Mouse (Mus musculus): Measurements from ENCODE around the gene Pdxp.
A peak's percentile ranks its signal among the peaks of the same experiment; 100 is the strongest.

The Pdxp gene

DNA sequence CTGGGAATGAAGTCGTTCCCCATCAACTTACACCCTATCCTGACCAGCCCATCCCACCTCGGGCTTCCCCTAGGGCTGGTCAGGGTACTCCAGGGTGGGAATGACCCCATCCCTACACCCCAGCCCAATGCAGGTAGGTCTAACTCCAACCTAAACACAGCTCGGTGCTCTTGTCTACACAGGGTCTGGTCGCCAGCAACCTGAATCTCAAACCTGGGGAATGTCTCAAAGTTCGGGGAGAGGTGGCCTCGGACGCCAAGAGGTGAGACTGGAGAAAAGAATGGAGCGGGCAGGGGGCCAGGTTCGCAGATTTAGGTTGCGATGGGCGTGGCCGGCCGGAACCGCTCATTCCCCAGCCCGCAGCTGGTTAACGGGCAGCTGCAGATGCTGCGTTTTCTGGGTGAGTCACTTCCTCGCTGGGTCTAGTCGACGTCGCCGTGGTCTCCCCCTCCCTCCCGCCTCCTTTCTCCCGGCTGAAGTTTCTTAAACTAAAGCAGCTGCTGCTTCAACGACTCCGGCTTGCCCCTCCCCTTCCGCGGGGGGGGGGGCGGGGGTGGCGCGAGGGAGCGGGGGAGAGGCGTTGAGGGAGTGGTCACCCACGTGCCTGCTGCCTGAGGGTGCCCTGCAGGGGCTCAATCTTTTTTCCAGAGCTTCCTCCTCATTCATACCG is 14.2 kb downstream of the Pdxp start:
- peak; percentile 88 for DNase-seq (ENCODE audit: low spot score)

DNA sequence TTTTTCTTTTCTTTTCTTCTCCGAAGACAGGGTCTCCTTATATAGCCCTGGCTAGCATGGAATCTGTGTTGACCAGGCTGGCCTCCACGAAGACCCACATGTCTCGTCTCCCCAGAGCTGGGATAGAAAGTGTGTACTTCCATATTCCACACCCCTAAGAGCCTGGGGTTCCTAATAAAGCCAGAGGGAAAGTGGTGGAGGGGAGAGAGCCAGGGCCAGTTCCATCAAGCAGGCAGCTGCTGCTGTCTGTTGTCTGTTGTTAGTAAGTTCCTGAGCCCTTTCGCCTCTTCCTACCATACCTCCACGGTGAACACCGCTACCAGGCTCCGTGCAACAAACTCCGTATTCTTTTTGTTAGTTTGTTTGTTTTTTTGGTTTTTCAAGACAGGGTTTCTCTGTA is 14.8 kb downstream of the Pdxp start:
- DNase-seq (ENCODE audit: low spot score) = no peak

DNA sequence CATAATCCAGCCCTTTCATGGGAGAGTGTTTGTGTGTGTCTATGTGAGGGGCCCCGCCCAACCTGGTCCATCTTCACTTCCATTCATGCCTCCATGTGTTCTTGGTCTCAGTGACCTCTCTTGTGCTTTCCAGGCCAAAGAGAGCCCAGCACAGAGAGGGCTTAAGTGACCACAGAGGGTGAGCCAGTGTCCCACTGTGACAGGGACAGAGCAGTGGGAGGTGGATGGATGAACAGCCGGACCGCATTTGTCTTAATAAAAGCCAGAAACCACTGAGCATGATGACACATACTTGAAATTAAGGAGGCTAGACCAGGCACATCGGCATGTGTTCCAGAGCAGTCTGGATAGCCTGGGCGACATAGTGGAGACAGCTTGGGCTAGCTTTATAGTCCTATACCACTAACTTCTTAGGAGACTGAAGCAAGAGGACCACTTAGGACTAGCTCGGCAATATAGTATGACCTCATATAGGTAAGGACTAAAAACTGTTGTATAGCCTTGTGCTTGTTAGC is 16.5 kb downstream of the Pdxp start:
- no peak for DNase-seq (ENCODE audit: low spot score)

DNA sequence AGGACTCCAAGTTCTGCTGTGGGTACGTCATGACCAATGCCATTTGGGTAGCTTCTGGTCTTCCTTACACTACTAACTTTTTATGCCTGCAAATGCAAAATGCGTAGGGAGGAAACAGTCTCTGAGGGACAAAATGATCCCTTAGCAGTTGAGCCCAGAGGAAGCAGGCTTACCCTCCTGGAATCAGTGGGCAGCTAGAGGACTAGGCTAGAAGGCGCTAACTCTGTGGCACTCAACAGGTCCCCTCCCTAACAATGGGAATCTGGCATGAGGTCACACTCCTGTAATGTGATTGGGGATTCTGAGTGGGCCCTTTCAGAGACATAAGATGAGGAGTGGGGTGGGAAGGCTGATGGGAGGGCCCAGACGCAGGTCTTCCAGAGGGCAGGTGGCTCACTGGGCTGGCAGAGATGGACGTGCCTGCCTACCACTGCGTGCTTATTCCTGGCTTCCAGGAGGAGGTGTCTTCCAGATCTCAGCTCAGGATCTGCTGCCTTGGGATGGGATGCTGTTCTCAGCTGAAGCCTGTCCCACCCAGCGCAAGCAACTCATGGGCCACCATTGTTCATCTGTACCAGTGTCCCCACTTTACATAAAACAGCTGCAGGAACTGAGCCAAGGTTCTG is 17.2 kb downstream of the Pdxp start:
- no peak for DNase-seq (ENCODE audit: low spot score)

DNA sequence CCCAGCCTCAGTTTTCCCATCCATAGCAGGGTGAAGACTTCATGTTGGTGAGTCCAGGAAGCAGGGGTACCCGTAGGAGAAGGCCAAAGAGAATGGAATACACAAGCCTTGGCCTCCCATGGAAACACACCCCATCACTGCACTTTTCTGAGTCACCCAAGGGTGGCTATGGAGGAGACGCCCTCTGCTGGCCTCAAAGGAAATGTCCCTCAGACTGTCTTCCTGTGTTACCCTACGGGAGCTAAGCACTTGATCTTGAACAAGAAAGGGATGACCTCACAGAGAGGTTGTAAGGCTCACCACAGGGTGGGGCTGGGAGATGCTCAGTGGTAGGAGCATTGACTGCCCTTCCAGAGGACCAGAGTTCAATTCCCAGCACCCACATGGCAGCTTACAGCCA is 17.9 kb downstream of the Pdxp start:
- DNase-seq (ENCODE audit: low spot score) = peak; percentile 84

DNA sequence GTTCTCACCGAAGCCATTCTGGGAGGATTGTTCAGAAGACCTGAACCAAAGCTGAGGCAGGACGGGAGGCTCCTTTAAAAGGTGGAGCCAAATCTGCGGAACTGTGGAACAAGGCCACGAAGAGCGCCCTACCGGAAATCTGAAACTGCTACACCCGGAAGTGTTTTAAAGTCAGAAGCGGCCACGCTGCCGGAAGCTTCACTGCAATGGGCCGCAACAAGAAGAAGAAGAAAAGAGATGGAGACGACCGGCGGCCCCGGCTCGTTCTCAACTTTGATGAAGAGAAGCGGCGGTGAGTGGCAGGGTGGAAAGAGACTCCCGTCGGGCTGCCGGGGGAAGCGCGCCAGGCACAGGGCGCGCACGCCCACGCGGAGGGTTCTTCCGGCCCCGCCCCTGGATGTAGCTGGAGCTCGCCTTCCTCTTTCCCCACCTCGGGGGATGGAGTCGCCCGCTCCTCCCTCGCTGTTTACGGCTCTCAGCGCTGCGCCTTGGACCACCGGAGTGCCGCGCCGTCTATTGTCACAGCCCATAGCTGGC is 21.1 kb downstream of the Pdxp start, which contains the start of gene Nol12:
TSS of gene Nol12 (plus strand) at position 150 of the 537 bp plus-strand sequence.
- peak; percentile 85 for DNase-seq (ENCODE audit: low spot score)

DNA sequence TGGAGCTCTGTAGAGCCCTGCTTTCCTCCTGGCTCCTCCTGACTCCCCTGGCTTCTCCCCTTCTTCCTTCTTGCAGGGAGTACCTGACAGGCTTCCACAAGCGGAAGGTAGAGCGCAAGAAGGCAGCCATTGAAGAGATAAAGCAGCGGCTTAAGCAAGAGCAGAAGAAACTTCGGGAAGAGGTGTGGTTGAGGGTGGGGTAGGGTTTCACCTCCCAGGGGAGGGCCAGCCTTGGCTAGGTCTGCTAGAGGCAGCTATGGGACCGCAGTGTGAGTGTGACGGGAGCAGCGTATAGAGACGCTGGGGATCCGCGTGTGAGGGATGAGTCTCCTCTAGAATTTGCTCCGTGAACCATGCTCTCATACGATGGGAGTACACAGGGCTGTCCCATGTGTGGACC is 22.7 kb downstream of the Pdxp start:
- no peak for DNase-seq (ENCODE audit: low spot score)

DNA sequence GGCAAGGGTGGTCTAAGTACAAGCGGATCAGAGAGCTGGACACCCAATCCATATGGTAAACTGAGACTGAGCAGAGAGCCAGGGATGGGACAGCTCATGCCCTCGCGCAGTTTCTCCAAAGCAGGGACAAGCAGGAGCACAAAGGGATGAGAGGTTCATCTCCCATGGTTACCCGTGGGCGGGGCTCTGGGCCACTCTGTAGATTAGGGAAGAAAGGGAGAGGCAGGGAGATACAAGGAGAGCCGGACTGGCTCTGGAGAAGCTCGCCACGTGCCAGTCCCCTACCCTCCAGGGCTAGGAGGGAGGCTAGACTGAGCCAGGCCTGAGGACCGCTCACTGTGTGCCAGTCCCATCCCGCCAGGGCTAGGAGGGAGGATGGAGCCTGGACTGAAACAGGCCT is 23.6 kb downstream of the Pdxp start:
- no peak for DNase-seq (ENCODE audit: low spot score)

DNA sequence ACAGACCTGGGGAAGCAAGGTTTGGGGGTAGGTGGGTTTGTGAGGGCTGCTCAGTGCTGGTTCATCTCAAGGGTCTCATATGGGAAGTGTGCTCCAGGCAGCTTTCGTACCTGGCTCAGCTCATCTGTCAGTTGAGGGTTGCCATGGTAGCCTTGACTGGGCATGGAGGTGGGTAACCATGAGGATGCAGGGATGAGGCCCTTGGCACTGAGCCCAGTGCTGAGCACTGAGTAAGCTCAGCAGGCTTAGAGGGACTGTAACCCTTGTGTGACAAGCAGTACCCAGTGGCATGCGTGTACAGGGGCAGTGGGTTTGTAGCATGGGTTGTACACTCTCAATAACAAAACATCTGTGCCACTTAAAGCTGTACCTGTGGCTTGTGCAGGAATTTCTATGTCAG is 24.2 kb downstream of the Pdxp start:
- DNase-seq (ENCODE audit: low spot score) = no peak

DNA sequence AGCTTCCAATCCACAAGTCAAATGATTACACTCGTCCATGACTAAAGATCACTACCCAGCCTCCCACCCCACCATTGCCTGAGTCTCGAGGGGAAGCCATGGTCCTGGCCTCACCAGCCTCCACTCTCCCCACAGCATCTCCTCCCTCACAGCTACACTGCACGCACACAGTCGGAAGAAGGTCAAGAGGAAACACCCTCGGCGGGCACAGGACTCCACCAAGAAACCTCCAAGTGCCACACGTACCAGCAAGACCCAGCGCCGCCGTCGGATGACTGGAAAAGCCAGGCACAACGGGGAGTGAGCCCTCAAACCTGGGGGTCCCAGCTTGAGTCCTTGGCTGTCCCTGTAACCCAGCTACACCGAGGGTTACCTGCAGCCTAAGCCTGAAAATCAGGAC is 26.6 kb downstream of the Pdxp start:
- no peak for DNase-seq (ENCODE audit: low spot score)

DNA sequence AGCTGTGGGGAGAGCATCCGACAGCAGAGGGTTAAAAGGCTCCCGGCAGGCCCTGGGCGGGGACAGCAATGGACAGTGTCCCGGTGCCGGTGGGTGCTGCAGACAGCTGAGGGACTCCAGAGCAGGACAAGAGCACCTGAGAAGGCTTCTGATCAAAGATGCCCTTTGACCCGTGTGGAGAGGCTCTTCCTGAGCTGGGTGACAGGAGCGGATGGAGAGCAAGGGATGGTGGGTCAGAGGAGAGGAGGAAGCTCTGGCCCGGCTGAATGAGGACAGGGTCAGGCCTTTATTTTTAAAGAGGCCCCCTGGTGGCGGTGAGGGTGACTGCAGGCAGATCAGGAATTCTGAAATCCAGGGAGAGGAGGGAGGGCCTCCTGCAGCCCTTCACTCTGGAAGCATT is 28.9 kb downstream of the Pdxp start:
- peak; percentile 43 for DNase-seq (ENCODE audit: low spot score)

DNA sequence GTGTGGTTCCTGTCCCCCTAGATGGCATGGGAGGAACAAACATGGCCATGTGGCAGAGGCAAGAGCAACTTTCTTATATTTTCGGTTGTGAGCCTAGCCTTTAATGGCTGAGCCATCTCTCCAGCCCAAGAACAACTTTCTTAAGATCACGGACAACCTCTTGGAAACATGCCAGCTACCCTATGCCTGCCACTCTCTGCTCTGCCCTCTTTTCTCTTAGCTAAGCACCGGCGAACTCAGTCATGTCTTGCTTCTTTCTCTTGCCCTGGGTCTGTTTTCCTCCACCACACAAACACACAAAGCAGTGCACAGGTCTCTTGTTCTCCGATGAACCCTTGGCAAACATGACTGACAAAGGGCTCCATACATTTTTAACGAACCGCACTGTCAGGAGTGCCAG is 32.5 kb downstream of the Pdxp start:
- no peak for DNase-seq (ENCODE audit: low spot score)

DNA sequence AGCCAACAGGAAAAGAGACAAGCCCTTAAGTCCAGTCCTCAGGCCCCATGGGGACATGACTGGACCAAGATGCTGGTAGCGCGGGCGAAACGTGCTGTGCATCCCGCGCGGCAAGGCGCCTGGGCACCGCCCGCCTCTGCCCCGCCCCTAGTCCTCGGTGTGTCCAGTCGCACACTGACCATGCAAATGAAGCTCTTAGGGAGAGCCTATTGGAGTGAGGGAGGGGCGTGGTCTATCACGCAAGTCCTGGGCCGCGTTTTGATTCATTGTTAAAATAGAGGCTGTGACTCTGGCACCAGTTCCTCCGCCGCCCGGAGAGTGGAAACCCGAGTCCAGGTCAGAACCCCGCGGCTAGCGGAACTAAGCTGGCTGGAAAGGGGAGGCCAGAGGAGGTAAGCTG is 33.9 kb downstream of the Pdxp start, which contains the start of gene Triobp:
TSS of gene Triobp (plus strand) at position 68 of the 400 bp plus-strand sequence.
- no peak for DNase-seq (ENCODE audit: low spot score)

DNA sequence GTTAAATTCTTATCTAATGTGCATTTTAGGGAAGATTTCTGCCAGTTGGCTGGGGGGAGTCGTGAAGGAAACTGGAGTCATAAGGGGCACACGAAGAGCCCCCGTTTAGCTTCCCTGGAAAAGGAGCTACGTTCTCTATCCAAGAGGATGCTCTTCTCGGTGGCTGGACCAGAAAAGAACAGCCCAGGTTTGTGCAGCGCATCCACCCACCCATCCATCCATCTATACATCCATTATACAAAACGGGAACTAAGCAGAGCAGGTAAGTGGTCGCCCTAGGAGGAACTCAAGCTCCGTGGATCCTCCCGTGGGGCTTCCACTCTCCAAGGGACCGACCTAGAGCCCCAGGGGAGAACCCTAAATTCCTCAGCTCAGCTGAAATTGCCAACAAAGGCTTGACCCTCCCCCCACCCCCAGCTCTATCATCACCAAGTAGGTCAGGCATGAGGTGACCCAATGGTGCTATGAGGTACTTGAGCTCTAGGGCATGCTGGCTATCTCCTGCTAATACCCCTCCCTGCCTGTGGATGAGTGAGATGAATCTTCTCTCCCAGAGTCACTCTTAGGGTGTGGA is 34.5 kb downstream of the Pdxp start:
- DNase-seq (ENCODE audit: low spot score) = no peak

DNA sequence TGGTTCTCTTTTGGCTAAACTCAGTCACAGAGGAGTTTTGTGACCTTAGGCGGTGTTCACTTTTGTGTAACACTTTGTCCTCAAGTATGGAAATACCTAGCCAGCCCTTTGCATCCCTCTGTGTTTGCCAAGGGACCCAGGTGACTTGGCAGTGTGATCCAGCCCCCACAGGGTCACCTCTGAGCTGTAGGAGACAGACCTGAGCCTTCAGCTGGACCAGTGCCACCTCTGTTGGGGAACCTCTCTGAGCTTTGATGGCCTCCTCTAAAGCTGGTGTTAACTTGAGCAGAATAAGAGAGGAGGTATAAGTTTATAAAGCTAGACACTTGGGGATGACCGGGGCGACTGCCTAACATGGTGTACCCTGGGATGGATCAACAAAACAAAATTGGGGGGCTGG is 35.2 kb downstream of the Pdxp start:
- no peak for DNase-seq (ENCODE audit: low spot score)

DNA sequence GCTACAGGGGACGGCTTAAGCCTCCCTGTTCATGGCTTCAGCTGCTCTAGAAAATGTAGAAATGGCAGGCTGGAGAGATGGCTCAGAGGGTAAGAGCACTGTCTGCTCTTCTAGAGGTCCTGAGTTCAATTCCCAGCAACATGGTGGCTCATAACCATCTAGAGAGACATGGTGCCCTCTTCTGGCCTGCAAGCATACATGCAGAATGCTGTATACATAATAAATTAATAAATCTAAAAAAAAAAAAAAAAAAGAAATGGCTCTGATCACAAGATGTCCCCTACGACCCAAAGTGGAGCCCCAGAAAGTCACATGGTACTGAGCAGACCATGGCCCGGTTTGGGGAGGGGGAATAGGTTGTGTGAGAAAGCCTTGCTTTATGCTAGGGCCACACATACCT is 41.9 kb downstream of the Pdxp start:
- no peak for DNase-seq (ENCODE audit: low spot score)

DNA sequence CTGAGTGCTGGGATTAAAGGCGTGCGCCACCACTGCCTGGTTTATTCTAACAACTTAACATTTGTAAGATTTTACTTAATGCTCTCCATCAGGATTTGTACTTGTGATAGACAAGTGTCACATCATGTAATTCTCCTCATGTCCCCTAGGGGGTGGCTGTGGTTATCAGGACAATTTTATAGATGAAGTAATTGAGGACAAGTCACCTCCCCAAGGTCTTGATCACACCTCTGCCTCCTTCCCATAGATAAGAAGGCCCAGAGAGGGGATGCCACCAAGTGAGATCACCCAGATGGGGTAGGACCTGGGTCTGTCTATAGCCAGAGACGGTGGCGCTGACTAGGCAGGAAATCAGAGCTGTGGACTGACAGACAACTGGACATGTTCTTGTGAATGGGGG is 42.6 kb downstream of the Pdxp start:
- DNase-seq (ENCODE audit: low spot score) = peak; percentile 33

DNA sequence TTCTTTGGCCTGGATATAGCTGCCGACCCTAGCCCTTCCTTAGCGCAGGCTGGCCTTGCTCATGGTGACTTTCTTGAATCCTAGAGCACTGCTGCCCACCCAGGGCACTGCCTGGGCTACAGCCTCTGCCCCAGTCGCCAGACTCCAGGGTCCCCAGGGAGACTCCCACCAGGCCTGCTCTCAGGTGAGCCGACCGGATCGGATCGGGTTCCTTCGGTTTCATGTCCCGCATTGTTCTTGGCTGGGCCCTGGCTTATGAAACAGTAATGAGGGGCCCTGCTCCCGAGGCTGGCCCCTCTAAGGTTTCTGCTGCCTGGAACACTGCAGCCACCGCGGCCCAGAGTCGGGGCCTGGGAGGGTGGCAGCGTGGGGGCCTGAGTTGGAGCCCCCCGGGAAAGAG is 43.3 kb downstream of the Pdxp start:
- DNase-seq (ENCODE audit: low spot score) = no peak

DNA sequence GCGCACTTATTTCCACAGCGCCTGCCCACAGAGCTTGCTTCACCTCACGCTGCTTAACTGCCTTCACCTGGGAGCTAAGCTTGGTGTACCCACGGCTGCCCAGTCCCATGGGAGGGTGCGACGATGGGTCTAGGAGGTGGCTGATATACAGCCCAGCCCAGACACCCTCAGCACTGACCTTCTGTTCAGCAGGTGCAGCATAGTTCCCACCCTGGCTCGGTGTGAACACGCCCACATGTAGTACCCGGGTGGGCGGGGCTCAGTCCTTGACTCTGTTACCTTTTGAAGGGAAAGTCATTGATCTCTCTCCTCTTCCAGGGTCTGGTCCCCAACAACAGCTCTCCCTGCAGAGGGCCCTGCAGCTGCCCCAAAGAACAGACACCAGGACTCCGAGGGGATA is 45.8 kb downstream of the Pdxp start:
- DNase-seq (ENCODE audit: low spot score) = no peak

DNA sequence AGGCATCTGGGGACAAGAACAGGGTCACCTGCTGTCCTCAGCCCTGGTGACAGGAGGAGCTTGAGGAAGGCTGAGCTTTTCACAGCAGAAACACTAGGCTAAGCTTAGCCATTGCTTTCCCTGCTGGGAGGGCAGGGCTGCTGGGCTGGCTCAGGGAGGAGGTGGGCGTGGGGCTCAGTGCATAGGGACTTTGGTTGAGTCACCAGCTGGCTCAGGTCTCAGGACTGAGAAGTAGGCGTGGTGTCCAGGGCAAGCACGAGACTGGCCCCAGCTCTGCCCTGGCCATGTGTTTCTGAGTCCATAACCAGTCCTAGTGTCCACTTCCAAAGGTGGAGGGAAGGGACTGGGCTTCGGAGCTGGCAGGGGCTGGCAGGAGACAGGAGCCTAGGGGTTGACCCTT is 46.4 kb downstream of the Pdxp start:
- no peak for DNase-seq (ENCODE audit: low spot score)

DNA sequence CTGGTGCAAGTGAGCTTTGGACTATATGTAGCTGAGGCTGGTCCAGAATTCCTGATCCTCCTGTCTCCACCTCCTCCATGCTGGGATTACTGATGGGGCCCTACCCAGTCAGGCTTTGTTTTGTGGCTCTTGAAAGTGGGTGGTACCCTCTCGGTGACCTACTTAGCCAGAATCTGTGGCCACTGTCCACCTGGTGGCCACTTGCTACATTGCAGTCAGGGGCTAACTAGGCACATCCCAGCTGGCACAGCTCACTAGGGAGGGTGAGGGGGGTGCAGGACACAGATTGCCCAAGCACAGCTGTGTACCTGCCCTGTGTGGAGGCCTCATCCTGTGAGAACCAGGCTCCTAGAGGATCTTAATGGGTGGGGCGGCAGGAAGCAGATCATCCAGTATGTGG is 49.2 kb downstream of the Pdxp start:
- peak; percentile 42 for DNase-seq (ENCODE audit: low spot score)
